In genomic region chr12:111936706-111937550, GRCm38 (mm10) we compare ENCODE assay signal across 8 mouse cellular contexts. TPM values are rescaled to one million over a fixed set of nuclear protein-coding genes. Genes with fewer than 3 reads are reported as not detected.
A peak's percentile ranks its signal among the peaks of the same experiment; 100 is the strongest.
DNase-seq lines count a peak whose midpoint lies in the region; ATAC-seq and TF ChIP-seq lines count a peak whose summit lies in the region.

No protein-coding gene starts in this region.

- H3K4me3 ChIP-seq in MEL (ENCODE audit: control insufficient read depth in 1 of 2, insufficient read depth in 1 of 2, low read depth in 2 of 2, low read length in 2 of 2): 0 out of 4 replicates have a peak overlapping the region, but pooled peaks of 1 of the 2 experiments have one; percentile 7
- H3K4me3 ChIP-seq in heart, embryonic 14.5 days (ENCODE audit: control insufficient read depth in 1 of 2, insufficient read depth in 1 of 2, low read depth in 1 of 2, low read length in 2 of 2): no peak overlapping the region
- no peak overlapping the region for H3K4me3 ChIP-seq in limb, embryonic 14.5 days (replicated peaks; ENCODE audit: low read length)
- peak overlapping the region; percentile 49 for H3K4me3 ChIP-seq in small intestine, adult 2 months (ENCODE audit: low read depth, low read length)

- no peaks in the 10 kb centered on the region for H3K9me3 ChIP-seq in MEL (replicated peaks; ENCODE audit: insufficient read depth, low read length)
- H3K9me3 ChIP-seq in heart, embryonic 14.5 days (ENCODE audit: control insufficient read depth, low read length): no peaks in the 10 kb centered on the region
- H3K9me3 ChIP-seq in limb, embryonic 14.5 days (ENCODE audit: control insufficient read depth, low read length): no peaks in the 10 kb centered on the region

- peak; percentile 45 for DNase-seq in gastrocnemius, postnatal 10 days
- no peak for DNase-seq in gastrocnemius, adult 8-10 months (ENCODE audit: low spot score in 2 of 2)
- no peak for DNase-seq in MEL (ENCODE audit: low read depth, low spot score)
- DNase-seq in limb, embryonic 14.5 days (ENCODE audit: low spot score): peak; percentile 54
- no peak for DNase-seq in T-cell, adult 2 months (ENCODE audit: low spot score)
- no peak for DNase-seq in layer of hippocampus, adult 11-12 months (ENCODE audit: low spot score)

- H3K36me3 ChIP-seq in MEL (ENCODE audit: control insufficient read depth in 1 of 2, insufficient read depth in 2 of 2, low read length in 2 of 2): no peaks in the 10 kb centered on the region; a peak in 1 of 4 replicates
- no peaks in the 10 kb centered on the region for H3K36me3 ChIP-seq in heart, embryonic 14.5 days (ENCODE audit: control insufficient read depth, insufficient read depth, low read length)
- H3K36me3 ChIP-seq in limb, embryonic 14.5 days (ENCODE audit: control insufficient read depth, insufficient read depth, low read length): no peaks in the 10 kb centered on the region
- no peaks in the 10 kb centered on the region for H3K36me3 ChIP-seq in small intestine, adult 2 months (ENCODE audit: control insufficient read depth, insufficient read depth, low read length)

- no peak overlapping the region for H3K9ac ChIP-seq in MEL (ENCODE audit: control insufficient read depth, low read depth, low read length, poor library complexity, severe bottlenecking)
- H3K9ac ChIP-seq in heart, embryonic 14.5 days (ENCODE audit: low read length): peak overlapping the region; percentile 38
- H3K9ac ChIP-seq in limb, embryonic 14.5 days (ENCODE audit: low read depth, low read length, severe bottlenecking): no peak overlapping the region

- no peaks in the 10 kb centered on the region for H3K27me3 ChIP-seq in MEL (ENCODE audit: control insufficient read depth in 1 of 2, insufficient read depth in 2 of 2, low read length in 2 of 2)
- H3K27me3 ChIP-seq in heart, embryonic 14.5 days (ENCODE audit: control insufficient read depth, insufficient read depth, low read length): no peaks in the 10 kb centered on the region
- H3K27me3 ChIP-seq in limb, embryonic 14.5 days (ENCODE audit: control insufficient read depth, insufficient read depth, low read length): no peaks in the 10 kb centered on the region
- no peaks in the 10 kb centered on the region for H3K27me3 ChIP-seq in small intestine, adult 2 months (ENCODE audit: control insufficient read depth, insufficient read depth, low read length)

- no peak for TF ChIP-seq POLR2A in MEL (IDR thresholded peaks at IDR 0.05; ENCODE audit: control insufficient read depth in 1 of 2, insufficient read depth in 1 of 2, low read depth in 1 of 2, low read length in 2 of 2, poor library complexity in 1 of 2)
- TF ChIP-seq POLR2A in limb, embryonic 14.5 days (IDR thresholded peaks at IDR 0.05; ENCODE audit: borderline replicate concordance, extremely low read depth, insufficient read depth, insufficient read length): no peak
- no peak for TF ChIP-seq POLR2A in small intestine, adult 2 months (IDR thresholded peaks at IDR 0.05; ENCODE audit: low read depth, low read length)

- H3K4me1 ChIP-seq in MEL (ENCODE audit: control insufficient read depth in 1 of 2, insufficient read depth in 2 of 2, low read length in 2 of 2): peaks cover 4 to 9% of the 10 kb centered on the region in 2 experiments; a peak in 3 of 4 replicates
- H3K4me1 ChIP-seq in heart, embryonic 14.5 days (ENCODE audit: control insufficient read depth in 2 of 2, insufficient read depth in 2 of 2, low read length in 2 of 2): peaks cover 40 to 45% of the 10 kb centered on the region in 2 experiments
- peaks cover 55% of the 10 kb centered on the region for H3K4me1 ChIP-seq in limb, embryonic 14.5 days (ENCODE audit: control insufficient read depth, insufficient read depth, low read length)
- H3K4me1 ChIP-seq in small intestine, adult 2 months (ENCODE audit: control insufficient read depth, insufficient read depth, insufficient read length, low read length): peaks cover 34% of the 10 kb centered on the region

- no peak overlapping the region for H3K4me2 ChIP-seq in heart, embryonic 14.5 days (ENCODE audit: low read length)
- H3K4me2 ChIP-seq in limb, embryonic 14.5 days (replicated peaks; ENCODE audit: low read depth, low read length, severe bottlenecking): peak overlapping the region; percentile 18; the same call in 1 of the 2 replicates

- TF ChIP-seq RAD21 in MEL (IDR thresholded peaks at IDR 0.05; ENCODE audit: low read depth, low read length): no peak

- H3K27ac ChIP-seq in MEL (ENCODE audit: control insufficient read depth, low read depth, low read length): no peak overlapping the region
- peak overlapping the region in 1 of 2 experiments; percentile 21; a peak in 1 of 4 replicates for H3K27ac ChIP-seq in heart, embryonic 14.5 days (replicated peaks in 1 of 2; ENCODE audit: control insufficient read depth in 1 of 2, insufficient read depth in 1 of 2, low read depth in 2 of 2, low read length in 2 of 2)
- peak overlapping the region; percentile 88 for H3K27ac ChIP-seq in limb, embryonic 14.5 days (replicated peaks; ENCODE audit: low read depth, low read length)
- peak overlapping the region; percentile 95 for H3K27ac ChIP-seq in small intestine, adult 2 months (ENCODE audit: insufficient read depth, low read depth, low read length)

- TF ChIP-seq EP300 in MEL (IDR thresholded peaks at IDR 0.05; ENCODE audit: low read depth in 1 of 2, low read length in 2 of 2): 0 out of 4 replicates have a peak, but pooled peaks of 1 of the 2 experiments have one; percentile 12

- ATAC-seq in heart, embryonic 14.5 days (ENCODE audit: insufficient number of reproducible peaks, insufficient read depth, low FRiP score, low read depth): no peak
- ATAC-seq in limb, embryonic 14.5 days (ENCODE audit: low FRiP score, low read depth): no peak

- no peaks in the 10 kb centered on the region for H3K79me2 ChIP-seq in MEL (ENCODE audit: control insufficient read depth, insufficient read depth, low read length, poor library complexity)

- WGBS in heart, embryonic 14.5 days: 46% methylated on average over 24 of the region's 24 CpGs
- WGBS in limb, embryonic 14.5 days: 43% methylated on average over 24 of the region's 24 CpGs
- 21% methylated on average over 24 of the region's 24 CpGs for WGBS in small intestine, adult 2 months

- TF ChIP-seq CTCF in MEL (IDR thresholded peaks at IDR 0.05 in 2 of 3, conservative IDR thresholded peaks at IDR 0.05 in 1 of 3; ENCODE audit: control insufficient read depth in 1 of 3, insufficient read depth in 1 of 3, low read depth in 2 of 3, low read length in 3 of 3, poor library complexity in 1 of 3, severe bottlenecking in 1 of 3): no peak
- TF ChIP-seq CTCF in small intestine, adult 2 months (IDR thresholded peaks at IDR 0.05; ENCODE audit: extremely low read depth, insufficient read length, insufficient replicate concordance, low read depth, low read length): no peak

TF ChIP-seq in MEL, 35 proteins besides CTCF, POLR2A, EP300 and RAD21 (continues in another document):
- TF ChIP-seq GATA1 (IDR thresholded peaks at IDR 0.05; ENCODE audit: low read depth, low read length) (no peak), ETS1 (IDR thresholded peaks at IDR 0.05; ENCODE audit: low read depth, low read length) (no peak), MYB (IDR thresholded peaks at IDR 0.05; ENCODE audit: low read depth, low read length) (no peak), ZMIZ1 (IDR thresholded peaks at IDR 0.05; ENCODE audit: low read depth, low read length) (no peak)

RNA-seq across cellular contexts. Expression of gene Ppp1r13b, which starts 29.0 kb away (rescaled TPM):
- 10 to 100 TPM in 1 of 2 experiments, 1 to 10 TPM in 1; 9.5 to 13.4 TPM for total RNA-seq in gastrocnemius, postnatal 10 days (2021)
- 1 to 10 TPM; 4.1 to 8.0 (median 6.0) TPM for total RNA-seq in gastrocnemius, adult 8-10 months (2022)
- total RNA-seq in MEL (2012; rRNA removed): 1.5 and 2.0 TPM in 2 replicates
- 1 to 10 TPM in 1 of 2 experiments, not detected in 1; 8.7 TPM for polyA plus RNA-seq in MEL (2012; ENCODE audit: insufficient read depth in 1 of 2, insufficient read length in 2 of 2, low read depth in 1 of 2, low replicate concordance in 2 of 2, missing spikeins in 1 of 2)
- 15.4 and 15.5 TPM in 2 replicates for polyA plus RNA-seq in heart, embryonic 14.5 days (2014; fragmentation: Nextera tagmentation; extraction: Ambion mirVana)
- 16.8 and 18.5 TPM in 2 replicates for polyA plus RNA-seq in limb, embryonic 14.5 days (2012; rRNA removed)
- 17.3 and 19.4 TPM in 2 replicates for polyA plus RNA-seq in limb, embryonic 14.5 days (2014; fragmentation: Nextera tagmentation; extraction: Ambion mirVana)
- 12.2 and 22.8 TPM in 2 replicates for polyA plus RNA-seq in small intestine, adult 2 months (2012; rRNA removed)

RNA-seq across cellular contexts. Expression of gene Atp5mpl, which starts 29.8 kb away (rescaled TPM):
- 100 to 1,000 TPM; 846 to 916 TPM for total RNA-seq in gastrocnemius, postnatal 10 days (2021)
- 100 to 1,000 TPM; 712 to 770 (median 740) TPM for total RNA-seq in gastrocnemius, adult 8-10 months (2022)
- total RNA-seq in MEL (2012; rRNA removed): 461 and 487 TPM in 2 replicates
- 1,000 to 10,000 TPM in 1 of 2 experiments, 100 to 1,000 TPM in 1; 224 to 1,158 TPM for polyA plus RNA-seq in MEL (2012; ENCODE audit: insufficient read depth in 1 of 2, insufficient read length in 2 of 2, low read depth in 1 of 2, low replicate concordance in 2 of 2, missing spikeins in 1 of 2)
- polyA plus RNA-seq in heart, embryonic 14.5 days (2014; fragmentation: Nextera tagmentation; extraction: Ambion mirVana): 1,909 and 2,053 TPM in 2 replicates
- polyA plus RNA-seq in limb, embryonic 14.5 days (2012; rRNA removed): 162 and 174 TPM in 2 replicates
- polyA plus RNA-seq in limb, embryonic 14.5 days (2014; fragmentation: Nextera tagmentation; extraction: Ambion mirVana): 598 and 677 TPM in 2 replicates
- polyA plus RNA-seq in small intestine, adult 2 months (2012; rRNA removed): 17.1 and 34.2 TPM in 2 replicates

RNA-seq across cellular contexts. Expression of gene Tdrd9, which starts 34.4 kb away (rescaled TPM):
- total RNA-seq in gastrocnemius, postnatal 10 days (2021): under 1 TPM; 0.36 to 0.59 TPM
- under 1 TPM in 3 of 4 experiments, not detected in 1; 0.07 to 0.29 (median 0.16) TPM for total RNA-seq in gastrocnemius, adult 8-10 months (2022)
- 24.5 and 46.5 TPM in 2 replicates for total RNA-seq in MEL (2012; rRNA removed)
- 10 to 100 TPM in 1 of 2 experiments, not detected in 1; 28.9 TPM for polyA plus RNA-seq in MEL (2012; ENCODE audit: insufficient read depth in 1 of 2, insufficient read length in 2 of 2, low read depth in 1 of 2, low replicate concordance in 2 of 2, missing spikeins in 1 of 2)
- 0.16 and 0.49 TPM in 2 replicates for polyA plus RNA-seq in heart, embryonic 14.5 days (2014; fragmentation: Nextera tagmentation; extraction: Ambion mirVana)
- polyA plus RNA-seq in limb, embryonic 14.5 days (2012; rRNA removed): 0.78 and 0.81 TPM in 2 replicates
- polyA plus RNA-seq in limb, embryonic 14.5 days (2014; fragmentation: Nextera tagmentation; extraction: Ambion mirVana): 0.23 and 0.40 TPM in 2 replicates
- polyA plus RNA-seq in small intestine, adult 2 months (2012; rRNA removed): 0.04 and 0.09 TPM in 2 replicates

RNA-seq across cellular contexts. Expression of gene Rd3l, which starts 44.2 kb away (rescaled TPM):
- not detected for total RNA-seq in gastrocnemius, postnatal 10 days (2021)
- total RNA-seq in gastrocnemius, adult 8-10 months (2022): not detected
- 0.08 TPM in 1 of 2 replicates, not detected in the other for total RNA-seq in MEL (2012; rRNA removed)
- polyA plus RNA-seq in MEL (2012; ENCODE audit: insufficient read depth in 1 of 2, insufficient read length in 2 of 2, low read depth in 1 of 2, low replicate concordance in 2 of 2, missing spikeins in 1 of 2): not detected
- polyA plus RNA-seq in heart, embryonic 14.5 days (2014; fragmentation: Nextera tagmentation; extraction: Ambion mirVana): 1.0 and 1.9 TPM in 2 replicates
- polyA plus RNA-seq in limb, embryonic 14.5 days (2012; rRNA removed): not detected in 2 replicates
- not detected in 2 replicates for polyA plus RNA-seq in limb, embryonic 14.5 days (2014; fragmentation: Nextera tagmentation; extraction: Ambion mirVana)
- not detected in 2 replicates for polyA plus RNA-seq in small intestine, adult 2 months (2012; rRNA removed)

Comparison
In these comparisons a context has a peak if more than half of its experiments do, and no peak if none do; other contexts are left out.
1. DNase-seq: peak in gastrocnemius, postnatal 10 days (single experiment) and limb, embryonic 14.5 days (single experiment); none in gastrocnemius, adult 8-10 months (0 of 2), MEL (single experiment), T-cell, adult 2 months (single experiment) and layer of hippocampus, adult 11-12 months (single experiment).